Mouse (Mus musculus) hindbrain, embryonic 10.5 days (tissue): Measurements from ENCODE around the gene Gm28635. TPM values are rescaled to one million over a fixed set of nuclear protein-coding genes. Genes with fewer than 3 reads are reported as not detected.

Experiments used
- DNase-seq: peaks from one replicate; pipeline ENCODE4 v3.0.0-alpha.2; 2017; ENCODE audit warnings: low spot score
- H3K27ac ChIP-seq: fragments of 300-500 bp; sonication (generic); 2 replicates; pipeline ENCODE4 v1.5.1; 2016; ENCODE audit warnings: mild to moderate bottlenecking, moderate library complexity
- H3K27me3 ChIP-seq: fragments of 300-500 bp; sonication (generic); 2 replicates; pipeline ENCODE4 v1.6.1; 2016; ENCODE audit warnings: mild to moderate bottlenecking; ENCODE audit not compliant: poor library complexity, insufficient read depth, severe bottlenecking
- H3K36me3 ChIP-seq: fragments of 300-500 bp; sonication (generic); 2 replicates; pipeline ENCODE4 v1.6.1; 2016; ENCODE audit warnings: mild to moderate bottlenecking, moderate library complexity
- H3K4me1 ChIP-seq: fragments of 300-500 bp; sonication (generic); replicated peaks from 2 replicates; pipeline ENCODE4 v1.6.1; 2016; ENCODE audit warnings: mild to moderate bottlenecking
- H3K4me3 ChIP-seq: fragments of 300-500 bp; sonication (generic); 2 replicates; pipeline ENCODE4 v1.5.1; 2016; ENCODE audit warnings: mild to moderate bottlenecking, moderate library complexity
- H3K9me3 ChIP-seq: fragments of 300-500 bp; sonication (generic); 2 replicates; pipeline ENCODE4 v1.6.1; 2016; ENCODE audit warnings: mild to moderate bottlenecking, moderate library complexity
- WGBS: fragments of 180-500 bp; shearing (Covaris S2); methylation state at CpG from one replicate; pipeline ENCODE4 v1.1.7; 2016; 5-methylcytosine and 5-hydroxymethylcytosine counted together
- polyA plus RNA-seq: library from polyadenylated mRNA; unstranded; fragments of >200 nt; fragmentation: Nextera tagmentation; extraction: Ambion mirVana; gene quantifications from 2 replicates; pipeline ENCODE4 v1.2.1, GENCODE M21; 2016

Gene Gm28635
- polyA plus RNA-seq, 1 experiment from 2014 or later = not detected

DNA sequence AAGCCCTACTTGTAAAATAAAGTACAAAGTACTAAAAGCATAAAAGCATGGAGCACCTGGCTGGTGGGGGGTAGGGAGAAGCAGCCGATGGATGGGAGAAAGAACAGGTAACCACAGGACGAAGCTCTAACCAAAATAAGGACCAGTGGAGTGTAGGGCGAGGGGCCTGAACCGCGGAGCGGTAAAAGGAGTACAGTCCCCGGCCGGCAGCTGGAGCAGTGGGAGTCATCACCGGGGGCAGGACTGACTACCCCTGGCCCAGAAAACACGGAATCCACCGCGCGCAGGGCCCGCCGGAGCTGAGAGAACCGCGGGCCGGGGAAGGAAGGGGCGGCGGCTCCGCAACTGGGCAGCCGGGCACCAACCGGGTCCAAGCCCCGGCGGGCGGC lies 36.6 kb upstream of the Gm28635 start:
- Histone ChIP-seq H3K4me1 (peaks cover 27% of the 10 kb centered on the region), H3K27ac (peak overlapping the region; percentile 97), H3K9me3 (no peaks in the 10 kb centered on the region), H3K27me3 (no peaks in the 10 kb centered on the region), H3K36me3 (peaks cover 20% of the 10 kb centered on the region), H3K4me3 (peak overlapping the region; percentile 96)
- WGBS = under 1% methylated on average over 26 of the region's 26 CpGs
- no peak for DNase-seq

DNA sequence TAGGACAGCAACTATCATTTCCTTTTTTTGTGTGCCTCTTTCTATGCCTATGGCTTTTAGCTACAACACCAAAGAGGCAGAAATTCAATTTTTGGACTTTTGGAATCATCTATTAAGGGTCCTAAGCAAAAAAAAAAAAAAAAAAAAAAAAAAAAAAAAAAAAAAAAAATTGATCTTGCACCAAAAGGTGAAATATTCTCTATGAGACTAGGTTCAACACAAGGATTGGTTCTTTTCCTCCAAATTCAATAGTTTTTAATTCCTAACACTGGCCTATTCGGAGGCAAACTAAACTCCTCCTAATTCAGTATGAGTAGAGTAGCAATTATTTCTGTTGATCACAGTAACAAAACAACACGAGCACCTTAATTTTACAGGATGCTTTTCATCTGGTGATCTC lies 34.1 kb upstream of the Gm28635 start:
- H3K4me1 ChIP-seq = peaks cover 25% of the 10 kb centered on the region
- WGBS = 91% methylated on average over 2 of the region's 2 CpGs
- H3K9me3 ChIP-seq = no peaks in the 10 kb centered on the region
- no peak overlapping the region for H3K4me3 ChIP-seq
- no peaks in the 10 kb centered on the region for H3K27me3 ChIP-seq
- no peak overlapping the region for H3K27ac ChIP-seq
- DNase-seq = no peak
- H3K36me3 ChIP-seq = peaks cover 45% of the 10 kb centered on the region

GRCm38 (mm10) chr2:84707523-84707922 lies 29.7 kb upstream of the Gm28635 start:
- Histone ChIP-seq H3K36me3 (peaks cover 88% of the 10 kb centered on the region), H3K27ac (no peak overlapping the region), H3K4me1 (0 out of 2 replicates have a peak, but pooled peaks cover 3% of the 10 kb centered on the region), H3K4me3 (no peak overlapping the region), H3K27me3 (no peaks in the 10 kb centered on the region), H3K9me3 (no peaks in the 10 kb centered on the region)
- no peak for DNase-seq
- WGBS = 85% methylated on average over 1 of the region's 1 CpGs

- H3K4me1 ChIP-seq = no peaks in the 10 kb centered on the region
- peaks cover 97% of the 10 kb centered on the region for H3K36me3 ChIP-seq
- H3K27ac ChIP-seq = no peak overlapping the region
- WGBS = 89% methylated on average over 1 of the region's 1 CpGs
- no peaks in the 10 kb centered on the region for H3K27me3 ChIP-seq
- no peak for DNase-seq
- no peaks in the 10 kb centered on the region for H3K9me3 ChIP-seq
- H3K4me3 ChIP-seq = no peak overlapping the region
Observed at GRCm38 (mm10) chr2:84705295-84705694, 27.5 kb upstream of the Gm28635 start.

- Histone ChIP-seq H3K27me3 (no peaks in the 10 kb centered on the region), H3K4me3 (no peak overlapping the region), H3K36me3 (peaks cover 97% of the 10 kb centered on the region), H3K9me3 (no peaks in the 10 kb centered on the region), H3K4me1 (no peaks in the 10 kb centered on the region), H3K27ac (no peak overlapping the region)
- 84% methylated on average over 5 of the region's 5 CpGs for WGBS
- DNase-seq = no peak
Observed at GRCm38 (mm10) chr2:84704329-84704728, 26.5 kb upstream of the Gm28635 start.

- WGBS = 98% methylated on average over 1 of the region's 1 CpGs
- H3K4me3 ChIP-seq = no peak overlapping the region
- H3K9me3 ChIP-seq = no peaks in the 10 kb centered on the region
- H3K27ac ChIP-seq = no peak overlapping the region
- peaks cover 97% of the 10 kb centered on the region for H3K36me3 ChIP-seq
- no peak for DNase-seq
- H3K4me1 ChIP-seq = no peaks in the 10 kb centered on the region
- H3K27me3 ChIP-seq = no peaks in the 10 kb centered on the region
Observed at GRCm38 (mm10) chr2:84703497-84703896, 25.7 kb upstream of the Gm28635 start.

DNA sequence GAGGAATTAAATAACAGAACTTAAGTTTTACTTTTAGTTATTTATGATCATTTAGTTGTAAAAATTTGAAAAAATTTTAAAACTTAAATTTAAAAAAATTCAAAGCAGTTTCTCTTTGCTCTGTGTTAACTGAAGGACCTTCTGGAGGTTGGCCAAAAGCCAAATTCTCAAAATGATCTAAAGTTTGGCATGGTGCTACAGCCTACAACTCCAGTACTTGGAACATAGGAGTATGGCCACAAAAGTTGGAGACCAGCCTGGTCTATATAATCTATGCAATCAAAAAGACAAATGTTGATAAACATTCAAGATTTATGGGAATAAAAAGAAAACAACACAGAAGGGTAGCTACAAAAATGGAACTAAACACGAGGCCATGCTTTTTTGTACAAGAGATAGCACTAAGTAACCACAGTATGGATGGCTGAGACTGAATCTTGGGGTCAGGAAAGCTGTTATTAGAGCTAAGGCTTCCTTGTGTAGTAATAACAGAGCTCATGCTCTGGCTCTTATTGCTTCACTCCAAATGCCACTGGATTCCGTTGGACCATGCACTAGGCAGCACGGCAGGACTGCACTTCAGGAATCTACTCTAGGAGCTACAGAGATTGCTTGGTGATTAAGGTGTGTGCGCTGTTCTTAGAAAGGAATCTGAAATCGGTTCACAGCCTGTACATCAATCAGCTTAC lies 17.3 kb upstream of the Gm28635 start:
- WGBS = 93% methylated on average over 5 of the region's 5 CpGs
- H3K27me3 ChIP-seq = no peaks in the 10 kb centered on the region
- DNase-seq = no peak
- no peaks in the 10 kb centered on the region for H3K9me3 ChIP-seq
- H3K36me3 ChIP-seq = peaks cover 96% of the 10 kb centered on the region
- H3K4me1 ChIP-seq = no peaks in the 10 kb centered on the region
- no peak overlapping the region for H3K27ac ChIP-seq
- no peak overlapping the region for H3K4me3 ChIP-seq

- H3K9me3 ChIP-seq = no peaks in the 10 kb centered on the region
- no peak overlapping the region for H3K4me3 ChIP-seq
- H3K27me3 ChIP-seq = no peaks in the 10 kb centered on the region
- WGBS = 94% methylated on average over 12 of the region's 12 CpGs
- DNase-seq = no peak
- H3K4me1 ChIP-seq = no peaks in the 10 kb centered on the region
- H3K27ac ChIP-seq = no peak overlapping the region
- peaks cover 98% of the 10 kb centered on the region for H3K36me3 ChIP-seq
Observed at GRCm38 (mm10) chr2:84690050-84690449, 12.2 kb upstream of the Gm28635 start.

GRCm38 (mm10) chr2:84688080-84688844 lies 10.4 kb upstream of the Gm28635 start:
- Histone ChIP-seq H3K27ac (no peak overlapping the region), H3K36me3 (peaks cover 92% of the 10 kb centered on the region), H3K9me3 (no peaks in the 10 kb centered on the region), H3K4me3 (no peak overlapping the region), H3K27me3 (no peaks in the 10 kb centered on the region), H3K4me1 (no peaks in the 10 kb centered on the region)
- no peak for DNase-seq
- 83% methylated on average over 2 of the region's 2 CpGs for WGBS

GRCm38 (mm10) chr2:84682605-84683183 lies 4.9 kb upstream of the Gm28635 start:
- H3K4me3 ChIP-seq = no peak overlapping the region
- H3K9me3 ChIP-seq = no peaks in the 10 kb centered on the region
- H3K36me3 ChIP-seq = peaks cover 70% of the 10 kb centered on the region
- DNase-seq = no peak
- H3K4me1 ChIP-seq = peaks cover 10% of the 10 kb centered on the region
- H3K27me3 ChIP-seq = no peaks in the 10 kb centered on the region
- no peak overlapping the region for H3K27ac ChIP-seq
- WGBS = 86% methylated on average over 6 of the region's 6 CpGs

GRCm38 (mm10) chr2:84679016-84679415 lies 1.2 kb upstream of the Gm28635 start, which contains the start of gene Tmx2:
Tmx2 (minus strand) TSS chr2:84679140.
- Histone ChIP-seq H3K27me3 (no peaks in the 10 kb centered on the region), H3K36me3 (peaks cover 57% of the 10 kb centered on the region), H3K4me1 (peaks cover 24% of the 10 kb centered on the region), H3K9me3 (no peaks in the 10 kb centered on the region), H3K4me3 (peak within 1 kb of the TSS; percentile 95), H3K27ac (peak within 1 kb of the TSS; percentile 91)
- no peak for DNase-seq
- WGBS = 18% methylated on average over 8 of the region's 8 CpGs

GRCm38 (mm10) chr2:84677270-84677967 lies 422 bp downstream of the Gm28635 start:
- H3K36me3 ChIP-seq = peaks cover 63% of the 10 kb centered on the region
- H3K4me3 ChIP-seq = peak overlapping the region; percentile 95
- H3K9me3 ChIP-seq = no peaks in the 10 kb centered on the region
- peaks cover 24% of the 10 kb centered on the region for H3K4me1 ChIP-seq
- H3K27ac ChIP-seq = peak overlapping the region; percentile 83
- H3K27me3 ChIP-seq = no peaks in the 10 kb centered on the region
- 12% methylated on average over 22 of the region's 22 CpGs for WGBS
- no peak for DNase-seq
